Mouse (Mus musculus): ENCODE measurements around the gene Daam1. TPM values are rescaled to one million over a fixed set of nuclear protein-coding genes. Genes with fewer than 3 reads are reported as not detected.
A peak's percentile ranks its signal among the peaks of the same experiment; 100 is the strongest.

Daam1 gene
- polyA plus RNA-seq, 1 experiment = 10.1 TPM

- TF ChIP-seq TCF3 (IDR thresholded peaks at IDR 0.05; ENCODE audit: insufficient read length, low read depth) (no peak), USF1 (IDR thresholded peaks at IDR 0.05; ENCODE audit: low read depth) (no peak), E2F4 (IDR thresholded peaks at IDR 0.05; ENCODE audit: insufficient read depth) (no peak), SRF (IDR thresholded peaks at IDR 0.05; ENCODE audit: control insufficient read depth, insufficient read length, low read depth) (no peak), REST (IDR thresholded peaks at IDR 0.05; ENCODE audit: insufficient read depth, insufficient read length) (no peak), MAX (IDR thresholded peaks at IDR 0.05; ENCODE audit: low read depth) (no peak), MYOG (IDR thresholded peaks at IDR 0.05; ENCODE audit: control insufficient read depth in 1 of 3, insufficient read depth in 1 of 3, insufficient read length in 2 of 3, low read depth in 2 of 3) (no peak), POLR2AphosphoS2 (IDR thresholded peaks at IDR 0.05; ENCODE audit: insufficient read length, low read depth) (no peak), CEBPB (IDR thresholded peaks at IDR 0.05; ENCODE audit: insufficient read depth, poor library complexity, severe bottlenecking) (no peak), POLR2A (IDR thresholded peaks at IDR 0.05; ENCODE audit: insufficient read length, low read depth) (no peak), TCF12 (IDR thresholded peaks at IDR 0.05; ENCODE audit: insufficient read depth, poor library complexity, severe bottlenecking) (no peak), MYOD1 (IDR thresholded peaks at IDR 0.05; ENCODE audit: control insufficient read depth in 1 of 3, insufficient read length in 2 of 3, low read depth in 2 of 3) (no peak)
- Histone ChIP-seq H3K79me2 (ENCODE audit: control insufficient read depth, insufficient read depth) (peaks cover 34% of the 10 kb centered on the region), H3K4me3 (no peak overlapping the region), H3K36me3 (ENCODE audit: control insufficient read depth, insufficient read depth) (no peaks in the 10 kb centered on the region), H3K27me3 (ENCODE audit: control insufficient read depth, insufficient read depth, insufficient read length) (no peaks in the 10 kb centered on the region), H3ac (ENCODE audit: control insufficient read depth, insufficient read length) (no peak overlapping the region), H3K4me2 (ENCODE audit: low read depth) (no peak overlapping the region)
Observed at GRCm38 (mm10) chr12:71881477-71881876, 50.6 kb downstream of the Daam1 start.

GRCm38 (mm10) chr12:71883066-71883711 is 52.3 kb downstream of the Daam1 start:
- peak overlapping the region; percentile 91 for H3K4me2 ChIP-seq (ENCODE audit: low read depth)
- H3K27me3 ChIP-seq (ENCODE audit: control insufficient read depth, insufficient read depth, insufficient read length) = no peaks in the 10 kb centered on the region
- H3K79me2 ChIP-seq (ENCODE audit: control insufficient read depth, insufficient read depth) = peaks cover 27% of the 10 kb centered on the region
- no peaks in the 10 kb centered on the region for H3K36me3 ChIP-seq (ENCODE audit: control insufficient read depth, insufficient read depth)
- H3K4me3 ChIP-seq = no peak overlapping the region
- TF ChIP-seq POLR2AphosphoS2 (IDR thresholded peaks at IDR 0.05; ENCODE audit: insufficient read length, low read depth) (no peak), USF1 (IDR thresholded peaks at IDR 0.05; ENCODE audit: low read depth) (no peak), MYOG (IDR thresholded peaks at IDR 0.05; ENCODE audit: control insufficient read depth in 1 of 3, insufficient read depth in 1 of 3, insufficient read length in 2 of 3, low read depth in 2 of 3) (peak in 1 of 3 experiments; percentile 52), TCF12 (IDR thresholded peaks at IDR 0.05; ENCODE audit: insufficient read depth, poor library complexity, severe bottlenecking) (peak; percentile 8), MYOD1 (IDR thresholded peaks at IDR 0.05; ENCODE audit: control insufficient read depth in 1 of 3, insufficient read length in 2 of 3, low read depth in 2 of 3) (peak in 2 of 3 experiments; percentile 64 to 67), MAX (IDR thresholded peaks at IDR 0.05; ENCODE audit: low read depth) (no peak)
- H3ac ChIP-seq (ENCODE audit: control insufficient read depth, insufficient read length) = no peak overlapping the region

GRCm38 (mm10) chr12:71885170-71885574 is 54.3 kb downstream of the Daam1 start:
- Histone ChIP-seq H3K27me3 (ENCODE audit: control insufficient read depth, insufficient read depth, insufficient read length) (no peaks in the 10 kb centered on the region), H3K79me2 (ENCODE audit: control insufficient read depth, insufficient read depth) (peaks cover 32% of the 10 kb centered on the region), H3K36me3 (ENCODE audit: control insufficient read depth, insufficient read depth) (no peaks in the 10 kb centered on the region), H3K4me3 (no peak overlapping the region), H3K4me2 (ENCODE audit: low read depth) (peak overlapping the region; percentile 75), H3ac (ENCODE audit: control insufficient read depth, insufficient read length) (no peak overlapping the region)
- no peak for TF ChIP-seq POLR2A (IDR thresholded peaks at IDR 0.05; ENCODE audit: insufficient read length, low read depth)
- TF ChIP-seq MAX (IDR thresholded peaks at IDR 0.05; ENCODE audit: low read depth) = no peak
- TF ChIP-seq USF1 (IDR thresholded peaks at IDR 0.05; ENCODE audit: low read depth) = peak; percentile 76
- TF ChIP-seq TCF3 (IDR thresholded peaks at IDR 0.05; ENCODE audit: insufficient read length, low read depth) = no peak

- no peak for TF ChIP-seq TCF3 (IDR thresholded peaks at IDR 0.05; ENCODE audit: insufficient read length, low read depth)
- TF ChIP-seq TCF12 (IDR thresholded peaks at IDR 0.05; ENCODE audit: insufficient read depth, poor library complexity, severe bottlenecking) = no peak
- TF ChIP-seq E2F4 (IDR thresholded peaks at IDR 0.05; ENCODE audit: insufficient read depth) = no peak
- no peak for TF ChIP-seq MYOD1 (IDR thresholded peaks at IDR 0.05; ENCODE audit: control insufficient read depth in 1 of 3, insufficient read length in 2 of 3, low read depth in 2 of 3)
- TF ChIP-seq REST (IDR thresholded peaks at IDR 0.05; ENCODE audit: insufficient read depth, insufficient read length) = no peak
- no peak for TF ChIP-seq POLR2AphosphoS2 (IDR thresholded peaks at IDR 0.05; ENCODE audit: insufficient read length, low read depth)
- TF ChIP-seq USF1 (IDR thresholded peaks at IDR 0.05; ENCODE audit: low read depth) = no peak
- no peak for TF ChIP-seq SRF (IDR thresholded peaks at IDR 0.05; ENCODE audit: control insufficient read depth, insufficient read length, low read depth)
- TF ChIP-seq POLR2A (IDR thresholded peaks at IDR 0.05; ENCODE audit: insufficient read length, low read depth) = no peak
- TF ChIP-seq CEBPB (IDR thresholded peaks at IDR 0.05; ENCODE audit: insufficient read depth, poor library complexity, severe bottlenecking) = no peak; the same call in none of the 2 replicates
- TF ChIP-seq MAX (IDR thresholded peaks at IDR 0.05; ENCODE audit: low read depth) = no peak
- Histone ChIP-seq H3K4me3 (peak overlapping the region; percentile 16), H3K27me3 (ENCODE audit: control insufficient read depth, insufficient read depth, insufficient read length) (no peaks in the 10 kb centered on the region), H3K79me2 (ENCODE audit: control insufficient read depth, insufficient read depth) (peaks cover 33% of the 10 kb centered on the region), H3ac (ENCODE audit: control insufficient read depth, insufficient read length) (no peak overlapping the region), H3K36me3 (ENCODE audit: control insufficient read depth, insufficient read depth) (no peaks in the 10 kb centered on the region), H3K4me2 (ENCODE audit: low read depth) (peak overlapping the region; percentile 75)
Observed at GRCm38 (mm10) chr12:71885717-71886116, 54.8 kb downstream of the Daam1 start.

GRCm38 (mm10) chr12:71886406-71886805 is 55.5 kb downstream of the Daam1 start:
- no peak overlapping the region for H3ac ChIP-seq (ENCODE audit: control insufficient read depth, insufficient read length)
- H3K36me3 ChIP-seq (ENCODE audit: control insufficient read depth, insufficient read depth) = no peaks in the 10 kb centered on the region
- H3K4me3 ChIP-seq = peak overlapping the region; percentile 16
- TF ChIP-seq SRF (IDR thresholded peaks at IDR 0.05; ENCODE audit: control insufficient read depth, insufficient read length, low read depth) (no peak), MAX (IDR thresholded peaks at IDR 0.05; ENCODE audit: low read depth) (no peak), CEBPB (IDR thresholded peaks at IDR 0.05; ENCODE audit: insufficient read depth, poor library complexity, severe bottlenecking) (no peak), USF1 (IDR thresholded peaks at IDR 0.05; ENCODE audit: low read depth) (no peak), POLR2AphosphoS2 (IDR thresholded peaks at IDR 0.05; ENCODE audit: insufficient read length, low read depth) (no peak), TCF3 (IDR thresholded peaks at IDR 0.05; ENCODE audit: insufficient read length, low read depth) (no peak), E2F4 (IDR thresholded peaks at IDR 0.05; ENCODE audit: insufficient read depth) (no peak), MYOG (IDR thresholded peaks at IDR 0.05; ENCODE audit: control insufficient read depth in 1 of 3, insufficient read depth in 1 of 3, insufficient read length in 2 of 3, low read depth in 2 of 3) (no peak), REST (IDR thresholded peaks at IDR 0.05; ENCODE audit: insufficient read depth, insufficient read length) (no peak), MYOD1 (IDR thresholded peaks at IDR 0.05; ENCODE audit: control insufficient read depth in 1 of 3, insufficient read length in 2 of 3, low read depth in 2 of 3) (no peak), TCF12 (IDR thresholded peaks at IDR 0.05; ENCODE audit: insufficient read depth, poor library complexity, severe bottlenecking) (no peak), POLR2A (IDR thresholded peaks at IDR 0.05; ENCODE audit: insufficient read length, low read depth) (no peak)
- peak overlapping the region; percentile 75 for H3K4me2 ChIP-seq (ENCODE audit: low read depth)
- no peaks in the 10 kb centered on the region for H3K27me3 ChIP-seq (ENCODE audit: control insufficient read depth, insufficient read depth, insufficient read length)
- peaks cover 34% of the 10 kb centered on the region for H3K79me2 ChIP-seq (ENCODE audit: control insufficient read depth, insufficient read depth)
